Comparison of ENCODE assay signal across 8 mouse cellular contexts in genomic region chr13:39183715-39184179, GRCm38 (mm10).
DNase-seq lines count a peak whose midpoint lies in the region; ATAC-seq lines count a peak whose summit lies in the region.
"Had no signal": no experiment of that assay in that cellular context is flagged by ENCODE, and none has a peak within 500 bp of the region (broad histone marks: within the 10 kb centered on the region; RNA-seq: fewer than 3 reads in every experiment).

No protein-coding gene starts in this region.

- no peaks in the 10 kb centered on the region for H3K36me3 ChIP-seq in limb, embryonic 11.5 days (ENCODE audit: control insufficient read depth, insufficient read depth, low read length)
- H3K36me3 ChIP-seq in limb, embryonic 10.5 days = no peaks in the 10 kb centered on the region

- WGBS in limb, embryonic 11.5 days = 39% methylated on average over 2 of the region's 2 CpGs
- WGBS in limb, embryonic 10.5 days = 49% methylated on average over 2 of the region's 2 CpGs

- peak; percentile 36 for DNase-seq in limb, embryonic 11.5 days (ENCODE audit: low spot score)
- DNase-seq in limb, embryonic 10.5 days (ENCODE audit: low spot score) = no peak
- DNase-seq in embryo, embryonic 11 days = peak; percentile 45
- peak; percentile 13 to 47 for DNase-seq in layer of hippocampus, postnatal 14 days (ENCODE audit: low spot score in 2 of 2)
- no peak for DNase-seq in urinary bladder, postnatal 36 days (ENCODE audit: low spot score in 2 of 2)

- no peaks in the 10 kb centered on the region for H3K27me3 ChIP-seq in limb, embryonic 11.5 days (ENCODE audit: control insufficient read depth, insufficient read depth, low read length)
- no peaks in the 10 kb centered on the region for H3K27me3 ChIP-seq in limb, embryonic 10.5 days (ENCODE audit: low read depth, poor library complexity, severe bottlenecking)
- H3K27me3 ChIP-seq: megakaryocyte, embryonic 14.5 days had no signal

- no peak overlapping the region for H3K4me2 ChIP-seq in limb, embryonic 11.5 days (ENCODE audit: low read depth, severe bottlenecking)

- H3K27ac ChIP-seq in limb, embryonic 11.5 days (replicated peaks; ENCODE audit: low read depth, low read length) = no peak overlapping the region
- no peak overlapping the region for H3K27ac ChIP-seq in limb, embryonic 10.5 days

- H3K4me3 ChIP-seq in limb, embryonic 11.5 days (ENCODE audit: low read depth, low read length) = no peak overlapping the region
- no peak overlapping the region for H3K4me3 ChIP-seq in limb, embryonic 10.5 days
- H3K4me3 ChIP-seq: megakaryocyte, embryonic 14.5 days had no signal

- ATAC-seq in limb, embryonic 11.5 days (ENCODE audit: insufficient number of reproducible peaks, low FRiP score, low TSS enrichment, low read depth) = no peak
- ATAC-seq in cerebellum, adult (ENCODE audit: insufficient number of reproducible peaks, low FRiP score, low TSS enrichment) = peak; percentile 82
- ATAC-seq in monocyte, adult 5-6 weeks (replicated peaks; ENCODE audit: insufficient number of reproducible peaks, low FRiP score, low TSS enrichment, poor library complexity, severe bottlenecking) = no peak

- no peaks in the 10 kb centered on the region for H3K4me1 ChIP-seq in limb, embryonic 11.5 days (ENCODE audit: control insufficient read depth, insufficient read depth, low read length)
- H3K4me1 ChIP-seq in limb, embryonic 10.5 days = 0 out of 2 replicates have a peak, but pooled peaks cover 3% of the 10 kb centered on the region
- H3K4me1 ChIP-seq: megakaryocyte, embryonic 14.5 days had no signal

- H3K9ac ChIP-seq in limb, embryonic 11.5 days (ENCODE audit: low read length) = no peak overlapping the region

- no peaks in the 10 kb centered on the region for H3K9me3 ChIP-seq in limb, embryonic 11.5 days (ENCODE audit: control insufficient read depth, low read length)
- H3K9me3 ChIP-seq in limb, embryonic 10.5 days (replicated peaks) = no peaks in the 10 kb centered on the region

Comparison
In these comparisons a context has a peak if more than half of its experiments do, and no peak if none do; other contexts are left out.
1. DNase-seq: peak in limb, embryonic 11.5 days (single experiment), embryo, embryonic 11 days (single experiment) and layer of hippocampus, postnatal 14 days (2 of 2); none in limb, embryonic 10.5 days (single experiment) and urinary bladder, postnatal 36 days (0 of 2).